ENCODE assay signal across 9 mouse cellular contexts in genomic region chr11:59778181-59778873, GRCm38 (mm10). TPM values are rescaled to one million over a fixed set of nuclear protein-coding genes. Genes with fewer than 3 reads are reported as not detected.
DNase-seq lines count a peak whose midpoint lies in the region; ATAC-seq and TF ChIP-seq lines count a peak whose summit lies in the region.
"Had no signal": no experiment of that assay in that cellular context is flagged by ENCODE, and none has a peak within 500 bp of the region (broad histone marks: within the 10 kb centered on the region; RNA-seq: fewer than 3 reads in every experiment).

No protein-coding gene starts in this region.

- no peak overlapping the region for H3K4me3 ChIP-seq in ES-E14 (ENCODE audit: insufficient read depth in 1 of 2, low read depth in 1 of 2, low read length in 2 of 2, poor library complexity in 1 of 2, severe bottlenecking in 1 of 2)
- H3K4me3 ChIP-seq in bone marrow, adult 2 months (replicated peaks; ENCODE audit: control insufficient read depth, low read depth, low read length): no peak overlapping the region
- H3K4me3 ChIP-seq: neural tube, embryonic 12.5 days had no signal

- H3K36me3 ChIP-seq in ES-E14 (ENCODE audit: control insufficient read depth, insufficient read depth, low read length, poor library complexity, severe bottlenecking): peaks cover 13% of the 10 kb centered on the region; the same call in 1 of the 2 replicates

- H3K9me3 ChIP-seq in ES-E14 (ENCODE audit: control insufficient read depth, insufficient read depth, low read depth, low read length): no peaks in the 10 kb centered on the region
- H3K9me3 ChIP-seq: neural tube, embryonic 12.5 days had no signal

- intact Hi-C loops in heart, postnatal 10 days (cut with DNase I): loop anchor here (2.0 kb wide), 1 partner anchor 30 kb away; no protein-coding TSS in a partner anchor

- DNase-seq in ES-E14 (ENCODE audit: low read depth, low spot score): peak; percentile 91
- DNase-seq in heart, postnatal 10 days: peak; percentile 76 to 91
- peak; percentile 83 to 86 for DNase-seq in layer of hippocampus, postnatal 10 days (ENCODE audit: low spot score in 2 of 2)
- DNase-seq in lung, postnatal 36 days: peak; percentile 83
- DNase-seq in skeletal muscle tissue, adult 2 months (ENCODE audit: low read depth, low spot score): peak; percentile 47
- peak; percentile 51 for DNase-seq in yolk sac, embryonic 10.5 days (ENCODE audit: low spot score)

- no peak overlapping the region for H3K27ac ChIP-seq in ES-E14 (ENCODE audit: insufficient read depth, low read depth, low read length, poor library complexity, severe bottlenecking)
- no peak overlapping the region for H3K27ac ChIP-seq in bone marrow, adult 2 months (ENCODE audit: control insufficient read depth, insufficient read depth, low read depth, low read length, poor library complexity)
- H3K27ac ChIP-seq: neural tube, embryonic 12.5 days had no signal

- TF ChIP-seq CTCF in bone marrow, adult 2 months (IDR thresholded peaks at IDR 0.05; ENCODE audit: control insufficient read depth, insufficient read depth, low read length): peak; percentile 99

- peaks cover 0 to 2% of the 10 kb centered on the region in 2 experiments; a peak in 1 of 4 replicates for H3K4me1 ChIP-seq in ES-E14 (ENCODE audit: control insufficient read depth in 2 of 2, insufficient read depth in 2 of 2, low read length in 2 of 2, poor library complexity in 1 of 2)
- no peaks in the 10 kb centered on the region; the same call in 1 of the 2 replicates for H3K4me1 ChIP-seq in bone marrow, adult 2 months (ENCODE audit: control insufficient read depth, insufficient read depth, low read length)
- H3K4me1 ChIP-seq: neural tube, embryonic 12.5 days had no signal

- no peak for TF ChIP-seq POLR2A in bone marrow, adult 2 months (IDR thresholded peaks at IDR 0.05; ENCODE audit: borderline replicate concordance, control insufficient read depth, low read depth, low read length)

- in situ Hi-C loops in ES-E14 (cut with MboI; ENCODE audit: low sequenced_read_pairs in 2 of 2, unreplicated experiment in 2 of 2): no loop called here

- ATAC-seq in erythroblast, adult 5-6 weeks (replicated peaks; ENCODE audit: low FRiP score, poor library complexity, severe bottlenecking): peak; percentile 89

- WGBS in bone marrow, adult 2 months: 52% methylated on average over 9 of the region's 9 CpGs

- H3K9ac ChIP-seq in ES-E14 (ENCODE audit: insufficient read depth, low read depth, low read length, poor library complexity, severe bottlenecking): no peak overlapping the region
- H3K9ac ChIP-seq: neural tube, embryonic 12.5 days had no signal

TF ChIP-seq in ES-E14, 5 proteins besides CTCF, POLR2A, EP300 and RAD21:
- TF ChIP-seq ZNF384 (IDR thresholded peaks at IDR 0.05; ENCODE audit: low read depth, low read length) (0 out of 2 replicates have a peak, but pooled peaks have one; percentile 31), CHD2 (IDR thresholded peaks at IDR 0.05; ENCODE audit: low read depth, low read length) (no peak), ZC3H11A (IDR thresholded peaks at IDR 0.05; ENCODE audit: borderline replicate concordance, low read depth, low read length) (peak; percentile 49; the same call in 1 of the 2 replicates), MAFK (IDR thresholded peaks at IDR 0.05; ENCODE audit: insufficient read depth, low read depth, low read length) (no peak), HCFC1 (IDR thresholded peaks at IDR 0.05; ENCODE audit: borderline replicate concordance, insufficient read depth, low read length) (peak; percentile 46; the same call in 1 of the 2 replicates)
TF ChIP-seq in ES-E14: peak in this region for 3.

RNA-seq across cellular contexts. Expression of gene Pld6, which starts 9.1 kb away (rescaled TPM):
- 9.0 and 16.5 TPM in 2 replicates for total RNA-seq in ES-E14 (2012; rRNA removed)
- polyA plus RNA-seq in bone marrow, adult 2 months (2011; ENCODE audit: insufficient read depth, insufficient read length, low replicate concordance, missing spikeins): not detected in 2 replicates
- not detected in 2 replicates for total RNA-seq in erythroblast, adult 5-6 weeks (2015; ENCODE audit: low replicate concordance)
- 0.84 TPM in 1 of 2 replicates, not detected in the other for total RNA-seq in erythroblast, adult 5-6 weeks (2017; ENCODE audit: low replicate concordance)
- 1 to 10 TPM in 1 of 2 experiments, under 1 TPM in 1; 0.82 to 1.9 TPM for total RNA-seq in heart, postnatal 10 days (2021)
- total RNA-seq in layer of hippocampus, postnatal 10 days (2021): under 1 TPM; 0.66 to 0.96 TPM

RNA-seq across cellular contexts. Expression of gene Flcn, which starts 31.5 kb away (rescaled TPM):
- 24.6 and 30.7 TPM in 2 replicates for total RNA-seq in ES-E14 (2012; rRNA removed)
- polyA plus RNA-seq in bone marrow, adult 2 months (2011; ENCODE audit: insufficient read depth, insufficient read length, low replicate concordance, missing spikeins): 10.0 and 20.5 TPM in 2 replicates
- 4.8 and 17.5 TPM in 2 replicates for total RNA-seq in erythroblast, adult 5-6 weeks (2015; ENCODE audit: low replicate concordance)
- 8.6 and 10.7 TPM in 2 replicates for total RNA-seq in erythroblast, adult 5-6 weeks (2017; ENCODE audit: low replicate concordance)
- total RNA-seq in heart, postnatal 10 days (2021): 10 to 100 TPM; 33.6 to 38.1 TPM
- 10 to 100 TPM; 30.8 to 33.2 TPM for total RNA-seq in layer of hippocampus, postnatal 10 days (2021)
